8 mouse cellular contexts compared by ENCODE assay signal in genomic region chr13:35968719-35969430, GRCm38 (mm10). TPM values are rescaled to one million over a fixed set of nuclear protein-coding genes. Genes with fewer than 3 reads are reported as not detected.
DNase-seq lines count a peak whose midpoint lies in the region; ATAC-seq and TF ChIP-seq lines count a peak whose summit lies in the region.

No protein-coding gene starts in this region.

- WGBS in forebrain, embryonic 11.5 days: under 1% methylated on average over 56 of the region's 57 CpGs
- WGBS in intestine, embryonic 14.5 days: 0% methylated on average over 52 of the region's 57 CpGs
- 3% methylated on average over 56 of the region's 57 CpGs for WGBS in macrophage (ENCODE audit: missing documents)
- WGBS in stomach, embryonic 16.5 days: under 1% methylated on average over 57 of the region's 57 CpGs

- DNase-seq in layer of hippocampus, adult 2 months (ENCODE audit: low spot score in 2 of 2): no peak
- DNase-seq in layer of hippocampus, postnatal 25 days (ENCODE audit: extremely low spot score in 1 of 2, low spot score in 1 of 2): no peak
- DNase-seq in adrenal gland, postnatal 25 days: peak; percentile 51
- peak; percentile 82 for DNase-seq in forebrain, embryonic 11.5 days (ENCODE audit: low spot score)
- DNase-seq in intestine, embryonic 14.5 days (ENCODE audit: low spot score): peak; percentile 81
- no peak for DNase-seq in right cerebral cortex, adult 2 months (ENCODE audit: low spot score in 2 of 2)

- peak overlapping the region; percentile 62 for H3K9ac ChIP-seq in forebrain, embryonic 11.5 days (ENCODE audit: low read length)
- peak overlapping the region; percentile 48 for H3K9ac ChIP-seq in intestine, embryonic 14.5 days (ENCODE audit: low read length)
- peak overlapping the region; percentile 70 for H3K9ac ChIP-seq in stomach, embryonic 16.5 days (ENCODE audit: low read length)

- H3K4me1 ChIP-seq in forebrain, embryonic 11.5 days (replicated peaks; ENCODE audit: control insufficient read depth, insufficient read depth, low read length): peaks cover 5% of the 10 kb centered on the region; the same call in 1 of the 2 replicates
- H3K4me1 ChIP-seq in intestine, embryonic 14.5 days (replicated peaks; ENCODE audit: control insufficient read depth, insufficient read depth, low read length): peaks cover 10% of the 10 kb centered on the region; the same call in 1 of the 2 replicates
- H3K4me1 ChIP-seq in stomach, embryonic 16.5 days (ENCODE audit: control insufficient read depth, insufficient read depth, low read length): peaks cover 8% of the 10 kb centered on the region; the same call in 1 of the 2 replicates

- ATAC-seq in forebrain, embryonic 11.5 days (replicated peaks; ENCODE audit: low FRiP score): peak; percentile 83
- ATAC-seq in intestine, embryonic 14.5 days (replicated peaks; ENCODE audit: low FRiP score, low TSS enrichment, low read depth): peak; percentile 74
- peak; percentile 62; the same call in 1 of the 2 replicates for ATAC-seq in stomach, embryonic 16.5 days (ENCODE audit: insufficient read depth, low FRiP score)

- H3K36me3 ChIP-seq in forebrain, embryonic 11.5 days (ENCODE audit: control insufficient read depth, insufficient read depth, low read length): no peaks in the 10 kb centered on the region
- no peaks in the 10 kb centered on the region for H3K36me3 ChIP-seq in intestine, embryonic 14.5 days (ENCODE audit: control insufficient read depth, insufficient read depth, low read length)
- no peaks in the 10 kb centered on the region for H3K36me3 ChIP-seq in macrophage (ENCODE audit: inconsistent target)
- H3K36me3 ChIP-seq in stomach, embryonic 16.5 days (ENCODE audit: control insufficient read depth, insufficient read depth, low read length): no peaks in the 10 kb centered on the region

- H3K4me2 ChIP-seq in forebrain, embryonic 11.5 days (ENCODE audit: low read depth, low read length, severe bottlenecking): peak overlapping the region; percentile 99
- peak overlapping the region; percentile 100 for H3K4me2 ChIP-seq in intestine, embryonic 14.5 days (ENCODE audit: low read length)
- H3K4me2 ChIP-seq in stomach, embryonic 16.5 days (ENCODE audit: low read depth, low read length): peak overlapping the region; percentile 100

- peak overlapping the region; percentile 87 for H3K27ac ChIP-seq in layer of hippocampus, adult 2 months
- no peak overlapping the region for H3K27ac ChIP-seq in forebrain, embryonic 11.5 days (ENCODE audit: low read depth, low read length)
- H3K27ac ChIP-seq in intestine, embryonic 14.5 days (ENCODE audit: low read depth): no peak overlapping the region
- no peak overlapping the region for H3K27ac ChIP-seq in macrophage
- H3K27ac ChIP-seq in stomach, embryonic 16.5 days (ENCODE audit: low read length): no peak overlapping the region

- no peaks in the 10 kb centered on the region for H3K9me3 ChIP-seq in forebrain, embryonic 11.5 days (ENCODE audit: control insufficient read depth, low read length)
- H3K9me3 ChIP-seq in intestine, embryonic 14.5 days (ENCODE audit: control insufficient read depth, low read length): no peaks in the 10 kb centered on the region
- no peaks in the 10 kb centered on the region for H3K9me3 ChIP-seq in stomach, embryonic 16.5 days (replicated peaks; ENCODE audit: control insufficient read depth, low read length)

- peak overlapping the region; percentile 56 for H3K4me3 ChIP-seq in layer of hippocampus, adult 2 months
- peak overlapping the region; percentile 61 for H3K4me3 ChIP-seq in forebrain, embryonic 11.5 days (ENCODE audit: low read depth, low read length)
- H3K4me3 ChIP-seq in intestine, embryonic 14.5 days (ENCODE audit: low read depth, low read length): peak overlapping the region; percentile 59
- H3K4me3 ChIP-seq in macrophage (ENCODE audit: inconsistent target): peak overlapping the region; percentile 8; the same call in 1 of the 2 replicates
- peak overlapping the region; percentile 68 for H3K4me3 ChIP-seq in stomach, embryonic 16.5 days (replicated peaks; ENCODE audit: low read length)

- TF ChIP-seq CTCF in layer of hippocampus, adult 2 months (conservative IDR thresholded peaks at IDR 0.05): no peak

- no peaks in the 10 kb centered on the region for H3K79me2 ChIP-seq in macrophage (ENCODE audit: inconsistent target)

- peaks cover 6% of the 10 kb centered on the region; the same call in 1 of the 2 replicates for H3K27me3 ChIP-seq in forebrain, embryonic 11.5 days (ENCODE audit: control insufficient read depth, insufficient read depth, low read length)
- peaks cover 17% of the 10 kb centered on the region for H3K27me3 ChIP-seq in intestine, embryonic 14.5 days (replicated peaks; ENCODE audit: control insufficient read depth, insufficient read depth, low read length)
- H3K27me3 ChIP-seq in stomach, embryonic 16.5 days (ENCODE audit: control insufficient read depth, insufficient read depth, low read length): no peaks in the 10 kb centered on the region; the same call in 1 of the 2 replicates

RNA-seq across cellular contexts. Expression of gene Ppp1r3g, which starts 10.2 kb away (rescaled TPM):
- total RNA-seq in layer of hippocampus, adult 2 months (2021): 10 to 100 TPM; 10.7 to 12.5 TPM
- 10 to 100 TPM; 10.7 to 15.7 TPM for total RNA-seq in layer of hippocampus, postnatal 25 days (2021)
- total RNA-seq in adrenal gland, postnatal 25 days (2021): 0.38 and 0.43 TPM in 2 replicates
- 2.9 and 3.0 TPM in 2 replicates for polyA plus RNA-seq in forebrain, embryonic 11.5 days (2014; fragmentation: Nextera tagmentation; extraction: Ambion mirVana)
- polyA plus RNA-seq in intestine, embryonic 14.5 days (2014; fragmentation: Nextera tagmentation; extraction: Ambion mirVana): 0.96 and 1.6 TPM in 2 replicates
- not detected for total RNA-seq in macrophage (2018; cell fraction: chromatin; rRNA removed)
- total RNA-seq in macrophage (2018; cell fraction: cytosol; rRNA removed): not detected
- not detected for total RNA-seq in macrophage (2018; cell fraction: nucleus; rRNA removed)
- not detected in 3 replicates for polyA plus RNA-seq in macrophage (2018)
- 0.34 and 0.37 TPM in 2 replicates for polyA plus RNA-seq in stomach, embryonic 16.5 days (2015; fragmentation: Nextera tagmentation; extraction: Ambion mirVana)

Comparison
In these comparisons a context has a peak if more than half of its experiments do, and no peak if none do; other contexts are left out.
1. DNase-seq: peak in adrenal gland, postnatal 25 days (single experiment), forebrain, embryonic 11.5 days (single experiment) and intestine, embryonic 14.5 days (single experiment); none in layer of hippocampus, adult 2 months (0 of 2), layer of hippocampus, postnatal 25 days (0 of 2) and right cerebral cortex, adult 2 months (0 of 2).
2. H3K4me3 ChIP-seq: peak in every context shown above with its lines; median percentile 68 in stomach, embryonic 16.5 days; 61 in forebrain, embryonic 11.5 days; 59 in intestine, embryonic 14.5 days; 56 in layer of hippocampus, adult 2 months; 8 in macrophage.
3. Peak in every context shown above with its lines, with median percentiles within 50 percentile points of each other: ATAC-seq, H3K4me2 ChIP-seq and H3K9ac ChIP-seq.